Mouse (Mus musculus) MEL (cell line): ENCODE data around the gene Rpl34. TPM values are rescaled to one million over a fixed set of nuclear protein-coding genes. Genes with fewer than 3 reads are reported as not detected.

ENCODE experiments used
- DNase-seq: peaks from one replicate; pipeline ENCODE4 v3.0.0; 2011; ENCODE audit warnings: low read depth, low spot score
- H3K27ac ChIP-seq: 2 replicates; pipeline ENCODE4 v1.5.1; 2012; ENCODE audit warnings: low read depth, mild to moderate bottlenecking, control low read depth, low read length, moderate library complexity; ENCODE audit not compliant: control insufficient read depth
- H3K27me3 ChIP-seq, 2 experiments: fragments of 150-350 bp in 1 of 2; sonication (generic) in 1 of 2; 2 replicates each; pipeline ENCODE4 v1.6.1; 2012; ENCODE audit warnings: low read length in 2 of 2, mild to moderate bottlenecking in 2 of 2, improper control_type of control experiment in 1 of 2, moderate library complexity in 1 of 2; ENCODE audit not compliant: insufficient read depth in 2 of 2, control insufficient read depth in 1 of 2
- H3K36me3 ChIP-seq, 2 experiments: 2 replicates each; pipeline ENCODE4 v1.6.1; 2012 to 2014; ENCODE audit warnings: low read length in 2 of 2, improper control_type of control experiment in 1 of 2, inconsistent platforms in 1 of 2, mild to moderate bottlenecking in 1 of 2; ENCODE audit not compliant: insufficient read depth in 2 of 2, control insufficient read depth in 1 of 2
- H3K4me1 ChIP-seq, 2 experiments: fragments of 150-350 bp in 1 of 2; sonication (generic) in 1 of 2; 2 replicates each; pipeline ENCODE4 v1.6.1; 2012; ENCODE audit warnings: low read length in 2 of 2, improper control_type of control experiment in 1 of 2, mild to moderate bottlenecking in 1 of 2; ENCODE audit not compliant: insufficient read depth in 2 of 2, control insufficient read depth in 1 of 2
- H3K4me3 ChIP-seq, 2 experiments: fragments of 150-350 bp in 1 of 2; sonication (generic) in 1 of 2; 2 replicates each; pipeline ENCODE4 v1.5.1; 2012; ENCODE audit warnings: low read depth in 2 of 2, low read length in 2 of 2, mild to moderate bottlenecking in 2 of 2, moderate library complexity in 2 of 2, control low read depth in 1 of 2, improper control_type of control experiment in 1 of 2; ENCODE audit not compliant: control insufficient read depth in 1 of 2, insufficient read depth in 1 of 2
- H3K79me2 ChIP-seq: 2 replicates; pipeline ENCODE4 v1.6.1; 2012; ENCODE audit warnings: mild to moderate bottlenecking, low read length, moderate library complexity; ENCODE audit not compliant: control insufficient read depth, poor library complexity, insufficient read depth
- H3K9ac ChIP-seq: 2 replicates; pipeline ENCODE4 v1.6.1; 2012; ENCODE audit warnings: low read depth, mild to moderate bottlenecking, control low read depth, low read length, moderate library complexity; ENCODE audit not compliant: control insufficient read depth, poor library complexity, severe bottlenecking
- H3K9me3 ChIP-seq: fragments of 150-350 bp; sonication (generic); replicated peaks from 2 replicates; pipeline ENCODE4 v1.6.1; 2012; ENCODE audit warnings: mild to moderate bottlenecking, low read length, improper control_type of control experiment, moderate library complexity; ENCODE audit not compliant: insufficient read depth
- BHLHE40 ChIP-seq: IDR thresholded peaks from 2 replicates; pipeline ENCODE4 v1.6.1; 2012; ENCODE audit warnings: low read depth, mild to moderate bottlenecking, inconsistent platforms, low read length, improper control_type of control experiment, borderline replicate concordance
- CHD2 ChIP-seq: IDR thresholded peaks from 2 replicates; pipeline ENCODE4 v1.6.1; 2011; ENCODE audit warnings: low read length, improper control_type of control experiment
- ELF1 ChIP-seq: IDR thresholded peaks from 2 replicates; pipeline ENCODE4 v1.6.1; 2014; ENCODE audit warnings: low read depth, mild to moderate bottlenecking, inconsistent platforms, low read length, improper control_type of control experiment, moderate library complexity
- EP300 ChIP-seq, 2 experiments: IDR thresholded peaks; 2 replicates each; pipeline ENCODE4 v1.6.1; 2011; ENCODE audit warnings: improper control_type of control experiment in 2 of 2, low read length in 2 of 2, low read depth in 1 of 2, mild to moderate bottlenecking in 1 of 2
- ETS1 ChIP-seq: IDR thresholded peaks from 2 replicates; pipeline ENCODE4 v1.6.1; 2012; ENCODE audit warnings: low read depth, mild to moderate bottlenecking, inconsistent platforms, low read length, improper control_type of control experiment, moderate library complexity
- JUND ChIP-seq: IDR thresholded peaks from 2 replicates; pipeline ENCODE4 v1.6.1; 2011; ENCODE audit warnings: low read depth, mild to moderate bottlenecking, improper control_type of control experiment, low read length
- KAT2A ChIP-seq: conservative IDR thresholded peaks from 2 replicates; pipeline ENCODE4 v1.6.1; 2012; ENCODE audit warnings: low read depth, low read length, improper control_type of control experiment, inconsistent platforms
- MAFK ChIP-seq: IDR thresholded peaks from 2 replicates; pipeline ENCODE4 v1.6.1; 2011; ENCODE audit warnings: low read depth, mild to moderate bottlenecking, low read length, improper control_type of control experiment, borderline replicate concordance
- MAX ChIP-seq: IDR thresholded peaks from 2 replicates; pipeline ENCODE4 v1.6.1; 2011; ENCODE audit warnings: low read length, improper control_type of control experiment
- MAZ ChIP-seq: IDR thresholded peaks from 2 replicates; pipeline ENCODE4 v1.6.1; 2012; ENCODE audit warnings: low read depth, mild to moderate bottlenecking, inconsistent platforms, low read length, improper control_type of control experiment
- MXI1 ChIP-seq: IDR thresholded peaks from 2 replicates; pipeline ENCODE4 v1.6.1; 2011; ENCODE audit warnings: mild to moderate bottlenecking, low read depth, low read length, improper control_type of control experiment
- MYB ChIP-seq: IDR thresholded peaks from 2 replicates; pipeline ENCODE4 v1.6.1; 2011; ENCODE audit warnings: mild to moderate bottlenecking, low read depth, low read length, improper control_type of control experiment
- MYC ChIP-seq: IDR thresholded peaks from 2 replicates; pipeline ENCODE4 v1.6.1; 2011; ENCODE audit warnings: low read depth, mild to moderate bottlenecking, low read length, improper control_type of control experiment, moderate library complexity
- NELFE ChIP-seq: IDR thresholded peaks from 2 replicates; pipeline ENCODE4 v1.6.1; 2011; ENCODE audit warnings: low read depth, low read length, improper control_type of control experiment
- NRF1 ChIP-seq: IDR thresholded peaks from 2 replicates; pipeline ENCODE4 v1.6.1; 2014; ENCODE audit warnings: low read depth, mild to moderate bottlenecking, inconsistent platforms, low read length, improper control_type of control experiment, moderate library complexity; ENCODE audit not compliant: poor library complexity, insufficient read depth, severe bottlenecking
- POLR2A ChIP-seq, 2 experiments: IDR thresholded peaks; 2 replicates each; pipeline ENCODE4 v1.6.1; 2011 to 2012; ENCODE audit warnings: low read length in 2 of 2, mild to moderate bottlenecking in 2 of 2, control low read depth in 1 of 2, improper control_type of control experiment in 1 of 2, low read depth in 1 of 2, moderate library complexity in 1 of 2; ENCODE audit not compliant: control insufficient read depth in 1 of 2, insufficient read depth in 1 of 2, poor library complexity in 1 of 2
- POLR2AphosphoS5 ChIP-seq: IDR thresholded peaks from 2 replicates; pipeline ENCODE4 v1.6.1; 2012; ENCODE audit warnings: low read depth, borderline replicate concordance, mild to moderate bottlenecking, inconsistent platforms, low read length, moderate library complexity, mixed read lengths
- SIN3A ChIP-seq: IDR thresholded peaks from 2 replicates; pipeline ENCODE4 v1.6.1; 2012; ENCODE audit warnings: low read length, improper control_type of control experiment, inconsistent platforms
- SMC3 ChIP-seq: IDR thresholded peaks from 2 replicates; pipeline ENCODE4 v1.6.1; 2011; ENCODE audit warnings: low read depth, low read length, improper control_type of control experiment
- TBP ChIP-seq: IDR thresholded peaks from 2 replicates; pipeline ENCODE4 v1.8.0; 2011; ENCODE audit warnings: low read depth, low read length, improper control_type of control experiment
- UBTF ChIP-seq: IDR thresholded peaks from 2 replicates; pipeline ENCODE4 v1.6.1; 2012; ENCODE audit warnings: low read depth, mild to moderate bottlenecking, inconsistent platforms, low read length, improper control_type of control experiment, moderate library complexity, borderline replicate concordance; ENCODE audit not compliant: insufficient read depth
- USF1 ChIP-seq: IDR thresholded peaks from 2 replicates; pipeline ENCODE4 v1.6.1; 2014; ENCODE audit warnings: low read depth, mild to moderate bottlenecking, inconsistent platforms, low read length, improper control_type of control experiment, moderate library complexity
- USF2 ChIP-seq, 2 experiments: IDR thresholded peaks; 2 replicates each; pipeline ENCODE4 v1.6.1; 2011 to 2012; ENCODE audit warnings: improper control_type of control experiment in 2 of 2, low read length in 2 of 2, borderline replicate concordance in 1 of 2, inconsistent platforms in 1 of 2, low read depth in 1 of 2, mild to moderate bottlenecking in 1 of 2; ENCODE audit not compliant: insufficient read depth in 1 of 2
- ZC3H11A ChIP-seq: IDR thresholded peaks from 2 replicates; pipeline ENCODE4 v1.6.1; 2012; ENCODE audit warnings: low read depth, mild to moderate bottlenecking, inconsistent platforms, low read length, improper control_type of control experiment
- ZMIZ1 ChIP-seq: IDR thresholded peaks from 2 replicates; pipeline ENCODE4 v1.6.1; 2012; ENCODE audit warnings: low read depth, mild to moderate bottlenecking, inconsistent platforms, low read length, improper control_type of control experiment, moderate library complexity
- ZNF384 ChIP-seq: IDR thresholded peaks from 2 replicates; pipeline ENCODE4 v1.6.1; 2012; ENCODE audit warnings: low read depth, mild to moderate bottlenecking, inconsistent platforms, low read length, improper control_type of control experiment
- polyA plus RNA-seq, 2 experiments: library from polyadenylated mRNA; stranded (reverse) in 1 of 2; unstranded in 1 of 2; fragments of >175 nt in 1 of 2; fragments of >200 nt in 1 of 2; gene quantifications; 2 replicates each; pipeline versions ENCODE4 v1.2.1 to v1.2.4; 2012; ENCODE audit warnings: low replicate concordance in 2 of 2, low read depth in 1 of 2; ENCODE audit not compliant: insufficient read length in 2 of 2, insufficient read depth in 1 of 2, missing spikeins in 1 of 2
- total RNA-seq: library from RNA; depleted of rRNA; stranded (reverse); fragments of 300-350 nt; gene quantifications from 2 replicates; pipeline ENCODE4 v1.2.3, GENCODE M21; 2012

Rpl34 gene
- total and polyA plus RNA-seq, 3 experiments, result 451 to 1,619 (median 895) TPM

- no peaks in the 10 kb centered on the region for H3K9me3 ChIP-seq
- no peak for DNase-seq
- no peak for TF ChIP-seq USF1
- TF ChIP-seq POLR2AphosphoS5, result no peak
- TF ChIP-seq ELF1, result no peak
- no peak for TF ChIP-seq EP300 (IDR thresholded peaks at IDR 0.05; ENCODE audit: low read depth in 1 of 2, low read length in 2 of 2)
- TF ChIP-seq NRF1, result no peak
- TF ChIP-seq ETS1, result no peak
- no peak for TF ChIP-seq ZC3H11A
- TF ChIP-seq TBP, result no peak
- TF ChIP-seq ZMIZ1, result no peak
- no peak for TF ChIP-seq KAT2A
- TF ChIP-seq POLR2A (IDR thresholded peaks at IDR 0.05; ENCODE audit: control insufficient read depth in 1 of 2, insufficient read depth in 1 of 2, low read depth in 1 of 2, low read length in 2 of 2, poor library complexity in 1 of 2), result no peak
- TF ChIP-seq NELFE, result no peak
- no peak for TF ChIP-seq SIN3A
- TF ChIP-seq USF2 (IDR thresholded peaks at IDR 0.05; ENCODE audit: borderline replicate concordance in 1 of 2, insufficient read depth in 1 of 2, low read depth in 1 of 2, low read length in 2 of 2), result no peak
- no peak for TF ChIP-seq BHLHE40
- TF ChIP-seq MAZ, result no peak
- no peak overlapping the region for H3K4me3 ChIP-seq
- H3K27me3 ChIP-seq, result no peaks in the 10 kb centered on the region
- H3K36me3 ChIP-seq, result no peaks in the 10 kb centered on the region; a peak in 1 of 4 replicates
- H3K27ac ChIP-seq, result no peak overlapping the region
- no peak overlapping the region for H3K9ac ChIP-seq
- no peaks in the 10 kb centered on the region for H3K79me2 ChIP-seq
- no peaks in the 10 kb centered on the region; a peak in 1 of 4 replicates for H3K4me1 ChIP-seq
Observed at GRCm38 (mm10) chr3:130720225-130720624, 10.0 kb downstream of the Rpl34 start.

DNA sequence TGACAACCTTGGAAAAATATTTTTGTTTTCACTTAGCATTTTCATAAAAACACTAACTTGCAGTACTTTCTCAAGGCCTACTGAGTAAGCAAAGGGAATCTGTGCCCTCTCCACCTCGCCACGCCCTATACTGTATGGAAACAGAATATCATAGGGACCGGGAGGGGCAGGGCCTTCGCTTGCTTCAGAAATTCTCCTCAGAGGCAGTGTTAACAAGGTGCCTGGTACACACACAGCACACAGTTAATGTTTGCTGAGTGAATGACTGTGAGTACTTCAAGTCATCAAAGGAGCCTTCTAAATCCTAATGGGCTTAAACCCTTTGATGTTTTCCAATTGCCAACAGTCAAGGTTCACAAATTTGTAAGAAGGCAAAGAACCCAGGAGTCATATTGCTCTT lies 11.3 kb downstream of the Rpl34 start:
- Histone ChIP-seq H3K79me2 (no peaks in the 10 kb centered on the region), H3K36me3 (peaks cover 0 to 2% of the 10 kb centered on the region in 2 experiments; a peak in 2 of 4 replicates), H3K4me1 (peaks cover 0 to 3% of the 10 kb centered on the region in 2 experiments; a peak in 3 of 4 replicates), H3K4me3 (no peak overlapping the region), H3K27ac (no peak overlapping the region), H3K9me3 (no peaks in the 10 kb centered on the region), H3K9ac (no peak overlapping the region), H3K27me3 (no peaks in the 10 kb centered on the region)
- DNase-seq, result no peak
- no peak for TF ChIP-seq USF2 (IDR thresholded peaks at IDR 0.05; ENCODE audit: borderline replicate concordance in 1 of 2, insufficient read depth in 1 of 2, low read depth in 1 of 2, low read length in 2 of 2)
- TF ChIP-seq TBP, result no peak
- no peak for TF ChIP-seq POLR2AphosphoS5
- no peak for TF ChIP-seq MYB
- no peak for TF ChIP-seq POLR2A (IDR thresholded peaks at IDR 0.05; ENCODE audit: control insufficient read depth in 1 of 2, insufficient read depth in 1 of 2, low read depth in 1 of 2, low read length in 2 of 2, poor library complexity in 1 of 2)
- no peak for TF ChIP-seq SMC3
- no peak for TF ChIP-seq CHD2
- no peak for TF ChIP-seq MYC
- no peak for TF ChIP-seq ZNF384
- no peak for TF ChIP-seq UBTF
- TF ChIP-seq MXI1, result no peak
- no peak for TF ChIP-seq JUND
- no peak for TF ChIP-seq EP300 (IDR thresholded peaks at IDR 0.05; ENCODE audit: low read depth in 1 of 2, low read length in 2 of 2)
- TF ChIP-seq BHLHE40, result no peak
- TF ChIP-seq SIN3A, result no peak
- TF ChIP-seq MAFK, result no peak
- no peak for TF ChIP-seq MAX
